In the genomic region with DNA sequence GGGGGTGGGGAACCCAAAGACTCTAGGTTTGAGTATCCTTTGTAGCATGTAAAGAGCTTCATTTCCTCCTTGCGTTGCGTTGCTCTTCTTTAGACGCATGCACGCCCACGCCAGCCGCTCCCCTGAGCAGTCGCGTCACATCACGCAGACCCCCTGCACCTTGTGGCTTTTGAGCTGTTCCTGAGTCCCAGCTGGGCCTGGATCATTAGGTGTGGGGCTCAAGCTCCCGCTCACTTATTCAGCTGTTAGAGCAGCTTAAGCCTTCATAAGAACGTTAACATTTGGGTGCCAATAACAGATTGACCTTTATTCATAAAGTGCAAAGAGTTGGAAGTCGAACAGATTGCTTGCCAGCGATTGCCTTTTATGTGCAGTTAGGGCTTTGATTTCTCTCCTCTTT, we compare ENCODE assay signal across 19 mouse cellular contexts.
"Had no signal": no experiment of that assay in that cellular context is flagged by ENCODE, and none has a peak within 500 bp of the region (broad histone marks: within the 10 kb centered on the region; RNA-seq: fewer than 3 reads in every experiment).

No protein-coding gene starts in this region.

- DNase-seq: kidney, adult 11 months; kidney, adult 8-10 months; kidney, postnatal 14 days; kidney, postnatal 4 days; left cerebral cortex, postnatal 4 days; lung, adult 2 months; lung, postnatal 14 days; lung, postnatal 4 days; retina, postnatal 1 day; right cerebral cortex, postnatal 25 days; thymus, adult 18-20 months; thymus, postnatal 36 days had no signal

- H3K9ac ChIP-seq: intestine, embryonic 15.5 days; limb, embryonic 12.5 days; limb, embryonic 15.5 days; liver, embryonic 12.5 days; liver, embryonic 15.5 days; neural tube, embryonic 13.5 days had no signal

- H3K4me1 ChIP-seq: intestine, embryonic 15.5 days; liver, embryonic 12.5 days had no signal

- H3K27ac ChIP-seq: intestine, embryonic 15.5 days; limb, embryonic 12.5 days; limb, embryonic 15.5 days; liver, embryonic 12.5 days; liver, embryonic 15.5 days; neural tube, embryonic 13.5 days had no signal

- H3K36me3 ChIP-seq: intestine, embryonic 15.5 days; limb, embryonic 12.5 days; limb, embryonic 15.5 days; liver, embryonic 12.5 days; liver, embryonic 15.5 days; neural tube, embryonic 13.5 days had no signal

- ATAC-seq: intestine, embryonic 15.5 days; liver, embryonic 12.5 days had no signal

- H3K9me3 ChIP-seq: intestine, embryonic 15.5 days; limb, embryonic 12.5 days; limb, embryonic 15.5 days; liver, embryonic 12.5 days; liver, embryonic 15.5 days; neural tube, embryonic 13.5 days had no signal

- H3K4me3 ChIP-seq: intestine, embryonic 15.5 days; limb, embryonic 12.5 days; limb, embryonic 15.5 days; liver, embryonic 12.5 days; liver, embryonic 15.5 days; myocyte; neural tube, embryonic 13.5 days had no signal

- H3K4me2 ChIP-seq: intestine, embryonic 15.5 days; limb, embryonic 12.5 days; limb, embryonic 15.5 days; liver, embryonic 12.5 days; liver, embryonic 15.5 days; neural tube, embryonic 13.5 days had no signal
